Mouse (Mus musculus): Measurements from ENCODE around the gene Pcbd1.

GRCm38 (mm10) chr10:61045081-61045480 lies 44.0 kb upstream of the Pcbd1 start:
- TF ChIP-seq CTCF (IDR thresholded peaks at IDR 0.05; ENCODE audit: low read depth) (no peak), EP300 (IDR thresholded peaks at IDR 0.05; ENCODE audit: low read depth) (no peak)
